Mouse (Mus musculus) testis, adult 2 months (tissue): ENCODE data around the gene Vmn2r56.

Experiments
- CTCF ChIP-seq: fragments of 200-500 bp; IDR thresholded peaks from 2 replicates; pipeline ENCODE4 v1.5.1; 2012; ENCODE audit warnings: low read depth, mild to moderate bottlenecking, inconsistent platforms, low read length, moderate library complexity; ENCODE audit not compliant: control insufficient read depth, insufficient read depth, insufficient replicate concordance
- POLR2A ChIP-seq: fragments of 200-500 bp; IDR thresholded peaks from 2 replicates; pipeline ENCODE4 v1.6.1; 2012; ENCODE audit warnings: low read depth, mild to moderate bottlenecking, inconsistent platforms, low read length, moderate library complexity; ENCODE audit not compliant: control insufficient read depth

GRCm38 (mm10) chr7:12774606-12775005 lies 39.8 kb upstream of the Vmn2r56 start:
- TF ChIP-seq CTCF (no peak), POLR2A (no peak)
